Mouse (Mus musculus) spleen, adult 2 months (tissue): ENCODE measurements around the gene Mecp2. TPM values are rescaled to one million over a fixed set of nuclear protein-coding genes. Genes with fewer than 3 reads are reported as not detected.

Experiments
- DNase-seq, 2 experiments: peaks; one replicate each; pipeline versions ENCODE4 v3.0.0 to v3.0.0-alpha.2; 2012 to 2021; ENCODE audit warnings: low spot score in 2 of 2, low read depth in 1 of 2
- H3K27ac ChIP-seq: fragments of 200-500 bp; 2 replicates; pipeline ENCODE4 v1.5.1; 2012; ENCODE audit warnings: low read length, inconsistent platforms; ENCODE audit not compliant: insufficient read depth
- H3K27me3 ChIP-seq: fragments of 200-500 bp; 2 replicates; pipeline ENCODE4 v1.6.1; 2012; ENCODE audit warnings: mild to moderate bottlenecking, moderate library complexity, low read length, inconsistent platforms; ENCODE audit not compliant: control insufficient read depth, insufficient read depth
- H3K36me3 ChIP-seq: fragments of 200-500 bp; 2 replicates; pipeline ENCODE4 v1.6.1; 2012; ENCODE audit warnings: mild to moderate bottlenecking, low read length, inconsistent platforms; ENCODE audit not compliant: control insufficient read depth, insufficient read depth
- H3K4me1 ChIP-seq: fragments of 200-500 bp; 2 replicates; pipeline ENCODE4 v1.6.1; 2011; ENCODE audit warnings: inconsistent platforms; ENCODE audit not compliant: control insufficient read depth, insufficient read depth, insufficient read length
- H3K4me3 ChIP-seq: fragments of 200-500 bp; 2 replicates; pipeline ENCODE4 v1.5.1; 2011; ENCODE audit warnings: mild to moderate bottlenecking, inconsistent platforms; ENCODE audit not compliant: insufficient read depth, insufficient read length; ENCODE audit errors: extremely low read depth
- CTCF ChIP-seq: fragments of 200-500 bp; IDR thresholded peaks from 2 replicates; pipeline ENCODE4 v1.5.1; 2011; ENCODE audit warnings: mild to moderate bottlenecking, inconsistent platforms; ENCODE audit not compliant: insufficient read depth, insufficient read length, insufficient replicate concordance; ENCODE audit errors: extremely low read depth
- POLR2A ChIP-seq: fragments of 200-500 bp; IDR thresholded peaks from 2 replicates; pipeline ENCODE4 v1.6.1; 2011; ENCODE audit warnings: low read depth, low read length, inconsistent platforms
- WGBS: fragments of 180-500 bp; shearing (Covaris S2); methylation state at CpG from one replicate; pipeline ENCODE4 v1.1.7; 2018; 5-methylcytosine and 5-hydroxymethylcytosine counted together
- polyA plus RNA-seq: library from polyadenylated mRNA; depleted of rRNA; stranded (reverse); fragments of >200 nt; gene quantifications from 2 replicates; pipeline ENCODE4 v1.2.3, GENCODE M21; 2012; rRNA removed

Gene Mecp2
- polyA plus RNA-seq, 1 experiment: 6.1 TPM

DNA sequence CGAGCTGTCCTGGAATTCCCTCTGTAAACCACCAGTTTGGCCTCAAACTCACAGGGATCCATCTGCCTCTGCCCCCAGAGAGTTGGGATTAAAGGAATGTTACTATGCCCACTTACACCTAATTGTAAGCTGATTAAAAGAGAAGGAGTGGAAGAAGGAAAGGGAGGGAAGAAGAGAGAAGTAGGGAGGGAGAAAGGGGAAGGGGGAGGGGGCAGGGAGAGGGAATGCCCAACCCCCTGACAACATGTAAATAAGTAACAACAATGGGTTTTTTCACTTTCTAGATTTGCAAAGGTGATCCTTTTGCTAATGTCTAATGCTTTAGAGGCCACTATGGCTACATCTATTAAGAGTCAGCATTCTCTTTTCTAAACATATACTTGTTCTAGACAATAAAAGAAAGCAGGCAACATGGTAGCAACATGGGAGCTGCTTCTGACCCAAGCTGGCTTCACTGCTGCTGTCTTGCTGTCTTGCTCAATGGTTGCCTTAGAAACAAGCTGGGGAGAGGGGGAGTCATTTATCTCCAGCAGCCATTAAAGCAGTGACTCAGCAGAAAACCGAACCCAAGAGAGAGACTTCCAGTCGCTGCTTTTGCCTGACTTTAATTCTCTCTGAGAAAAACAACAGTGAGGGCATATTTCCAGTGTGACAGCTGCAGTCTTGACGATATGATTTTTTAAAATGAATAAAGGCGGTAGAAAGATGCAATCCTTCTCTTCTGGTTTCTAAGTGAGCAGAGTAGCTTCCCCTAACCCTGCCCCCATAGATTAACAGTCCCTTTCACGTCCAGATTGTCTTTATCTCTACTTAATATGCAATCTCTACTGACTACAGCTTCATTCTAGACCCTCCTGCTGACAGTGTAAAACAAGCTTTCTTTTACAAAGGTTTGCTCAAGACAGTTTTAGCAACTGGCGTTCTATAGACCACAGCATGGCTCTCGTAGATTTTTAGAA, 136.0 kb downstream of the Mecp2 start:
- DNase-seq: no peak
- H3K27ac ChIP-seq: no peak overlapping the region; the same call in 1 of the 2 replicates
- WGBS: 37% methylated on average over 8 of the region's 8 CpGs
- no peaks in the 10 kb centered on the region for H3K27me3 ChIP-seq
- H3K4me3 ChIP-seq: no peak overlapping the region
- H3K36me3 ChIP-seq: no peaks in the 10 kb centered on the region
- no peaks in the 10 kb centered on the region for H3K4me1 ChIP-seq
- no peak for TF ChIP-seq POLR2A
- TF ChIP-seq CTCF: no peak

- 81% methylated on average over 1 of the region's 1 CpGs for WGBS
- no peak for DNase-seq
- Histone ChIP-seq H3K27me3 (no peaks in the 10 kb centered on the region), H3K27ac (no peak overlapping the region), H3K4me1 (no peaks in the 10 kb centered on the region), H3K36me3 (no peaks in the 10 kb centered on the region), H3K4me3 (no peak overlapping the region)
- TF ChIP-seq CTCF (no peak), POLR2A (no peak)
These were observed 157.4 kb downstream of the Mecp2 start for GRCm38 (mm10) chrX:73977783-73978182.

Other genes starting within 250 kb of the Mecp2 start
- 0.05 and 0.07 TPM in 2 replicates for gene Avpr2, start 243.3 kb downstream of the Mecp2 start, polyA plus RNA-seq
- gene L1cam, start 239.3 kb downstream of the Mecp2 start, polyA plus RNA-seq: 4.4 and 5.5 TPM in 2 replicates
- gene Arhgap4, start 213.5 kb downstream of the Mecp2 start, polyA plus RNA-seq: 289 and 344 TPM in 2 replicates
- 36.8 and 42.8 TPM in 2 replicates for gene Naa10, start 213.4 kb downstream of the Mecp2 start, polyA plus RNA-seq
- gene Renbp, start 204.5 kb downstream of the Mecp2 start, polyA plus RNA-seq: 13.3 and 17.9 TPM in 2 replicates
- 71.1 and 88.1 TPM in 2 replicates for gene Hcfc1, start 169.0 kb downstream of the Mecp2 start, polyA plus RNA-seq
- 159 and 239 TPM in 2 replicates for gene Irak1, start 111.4 kb downstream of the Mecp2 start, polyA plus RNA-seq
- gene Opn1mw, start 7.9 kb downstream of the Mecp2 start, polyA plus RNA-seq: not detected in 2 replicates
- gene Tex28, start 32.5 kb upstream of the Mecp2 start, polyA plus RNA-seq: not detected in 2 replicates
- gene Tktl1, start 41.9 kb upstream of the Mecp2 start, polyA plus RNA-seq: 0.07 and 0.11 TPM in 2 replicates
- 499 and 568 TPM in 2 replicates for gene Flna, start 114.5 kb upstream of the Mecp2 start, polyA plus RNA-seq
- gene Emd, start 119.3 kb upstream of the Mecp2 start, polyA plus RNA-seq: 41.6 and 54.5 TPM in 2 replicates
- 1,039 and 1,194 TPM in 2 replicates for gene Rpl10, start 135.4 kb upstream of the Mecp2 start, polyA plus RNA-seq
- gene Taz, start 146.5 kb upstream of the Mecp2 start, polyA plus RNA-seq: 87.5 and 113 TPM in 2 replicates
- gene Dnase1l1, start 147.0 kb upstream of the Mecp2 start, polyA plus RNA-seq: 12.0 and 14.0 TPM in 2 replicates
- gene Atp6ap1, start 161.7 kb upstream of the Mecp2 start, polyA plus RNA-seq: 267 and 342 TPM in 2 replicates
- 182 and 192 TPM in 2 replicates for gene Gdi1, start 169.6 kb upstream of the Mecp2 start, polyA plus RNA-seq
- gene Fam50a, start 177.7 kb upstream of the Mecp2 start, polyA plus RNA-seq: 13.4 and 14.5 TPM in 2 replicates
- gene Plxna3, start 193.7 kb upstream of the Mecp2 start, polyA plus RNA-seq: 12.1 and 12.3 TPM in 2 replicates
- gene Lage3, start 218.3 kb upstream of the Mecp2 start, polyA plus RNA-seq: 28.1 and 29.0 TPM in 2 replicates
- 24.1 and 24.5 TPM in 2 replicates for gene Ubl4a, start 237.9 kb upstream of the Mecp2 start, polyA plus RNA-seq
- gene Slc10a3, start 238.0 kb upstream of the Mecp2 start, polyA plus RNA-seq: 14.0 and 15.0 TPM in 2 replicates